Mouse (Mus musculus) cerebellum, adult 11 months (tissue): Measurements from ENCODE around the gene Unc79.

ENCODE experiments used
- DNase-seq: peaks from one replicate; pipeline ENCODE4 v3.0.0; 2022

Unc79 gene

GRCm38 (mm10) chr12:103042711-103043110 is 94.1 kb downstream of the Unc79 start:
- no peak for DNase-seq

GRCm38 (mm10) chr12:103044422-103044821 is 95.8 kb downstream of the Unc79 start:
- no peak for DNase-seq

GRCm38 (mm10) chr12:103049865-103050264 is 101.2 kb downstream of the Unc79 start:
- no peak for DNase-seq

- DNase-seq = no peak
Observed at GRCm38 (mm10) chr12:103059321-103060053, 110.8 kb downstream of the Unc79 start.

- DNase-seq = no peak
Observed at GRCm38 (mm10) chr12:103060791-103061190, 112.1 kb downstream of the Unc79 start.

- no peak for DNase-seq
Observed at GRCm38 (mm10) chr12:103062133-103062532, 113.5 kb downstream of the Unc79 start.

- DNase-seq = peak; percentile 31
Observed at GRCm38 (mm10) chr12:103064944-103065343, 116.3 kb downstream of the Unc79 start.

GRCm38 (mm10) chr12:103068161-103068560 is 119.5 kb downstream of the Unc79 start:
- no peak for DNase-seq

GRCm38 (mm10) chr12:103069565-103069964 is 120.9 kb downstream of the Unc79 start:
- no peak for DNase-seq

- DNase-seq = no peak
Observed at GRCm38 (mm10) chr12:103073953-103074352, 125.3 kb downstream of the Unc79 start.

- no peak for DNase-seq
Observed at GRCm38 (mm10) chr12:103078751-103079150, 130.1 kb downstream of the Unc79 start.

- no peak for DNase-seq
Observed at GRCm38 (mm10) chr12:103080055-103080454, 131.4 kb downstream of the Unc79 start.

GRCm38 (mm10) chr12:103091831-103092230 is 143.2 kb downstream of the Unc79 start:
- DNase-seq = no peak

- DNase-seq = no peak
Observed at GRCm38 (mm10) chr12:103095160-103095559, 146.5 kb downstream of the Unc79 start.

- DNase-seq = no peak
Observed at GRCm38 (mm10) chr12:103099185-103099584, 150.5 kb downstream of the Unc79 start.

- no peak for DNase-seq
Observed at GRCm38 (mm10) chr12:103100088-103100487, 151.4 kb downstream of the Unc79 start.

GRCm38 (mm10) chr12:103103041-103103440 is 154.4 kb downstream of the Unc79 start:
- DNase-seq = no peak

GRCm38 (mm10) chr12:103103601-103104000 is 154.9 kb downstream of the Unc79 start:
- DNase-seq = no peak

- DNase-seq = no peak
Observed at GRCm38 (mm10) chr12:103109301-103109700, 160.6 kb downstream of the Unc79 start.

GRCm38 (mm10) chr12:103116639-103117038 is 168.0 kb downstream of the Unc79 start:
- DNase-seq = no peak

- DNase-seq = no peak
Observed at GRCm38 (mm10) chr12:103117517-103118193, 169.0 kb downstream of the Unc79 start.

GRCm38 (mm10) chr12:103121928-103122327 is 173.3 kb downstream of the Unc79 start:
- DNase-seq = no peak

GRCm38 (mm10) chr12:103123861-103124260 is 175.2 kb downstream of the Unc79 start:
- DNase-seq = no peak

- no peak for DNase-seq
Observed at GRCm38 (mm10) chr12:103128914-103129313, 180.3 kb downstream of the Unc79 start.
